Mouse (Mus musculus) lung, embryonic 14.5 days (tissue): ENCODE measurements around the gene Pcolce. TPM values are rescaled to one million over a fixed set of nuclear protein-coding genes. Genes with fewer than 3 reads are reported as not detected.

Experiments
- ATAC-seq: fragments of 200-750 bp; cut with Nextera tagmentation; 2 replicates; pipeline ENCODE4 v1.8.0; 2017; ENCODE audit warnings: mild to moderate bottlenecking, moderate TSS enrichment, moderate library complexity; ENCODE audit not compliant: insufficient read depth
- DNase-seq: peaks from one replicate; pipeline ENCODE4 v3.0.0-alpha.2; 2015
- H3K27ac ChIP-seq: fragments of 300-500 bp; sonication (generic); 2 replicates; pipeline ENCODE4 v1.5.1; 2014; ENCODE audit warnings: low read depth, mild to moderate bottlenecking, moderate library complexity
- H3K27me3 ChIP-seq: fragments of 300-500 bp; sonication (generic); 2 replicates; pipeline ENCODE4 v1.6.1; 2014; ENCODE audit warnings: low read length, control low read depth; ENCODE audit not compliant: insufficient read depth
- H3K36me3 ChIP-seq: fragments of 300-500 bp; sonication (generic); 2 replicates; pipeline ENCODE4 v1.6.1; 2014; ENCODE audit warnings: control low read depth; ENCODE audit not compliant: insufficient read depth
- H3K4me1 ChIP-seq: fragments of 300-500 bp; sonication (generic); 2 replicates; pipeline ENCODE4 v1.6.1; 2014; ENCODE audit warnings: antibody characterized with exemption, control low read depth; ENCODE audit not compliant: insufficient read depth
- H3K4me2 ChIP-seq: fragments of 300-500 bp; sonication (generic); 2 replicates; pipeline ENCODE4 v1.6.1; 2014; ENCODE audit warnings: mild to moderate bottlenecking
- H3K4me3 ChIP-seq: fragments of 300-500 bp; sonication (generic); 2 replicates; pipeline ENCODE4 v1.5.1; 2014; ENCODE audit warnings: low read depth, low read length
- H3K9ac ChIP-seq: fragments of 300-500 bp; sonication (generic); 2 replicates; pipeline ENCODE4 v1.6.1; 2014
- H3K9me3 ChIP-seq: fragments of 300-500 bp; sonication (generic); 2 replicates; pipeline ENCODE4 v1.6.1; 2016; ENCODE audit warnings: low read depth, low read length, control low read depth
- CTCF ChIP-seq: IDR thresholded peaks from 2 replicates; pipeline ENCODE4 v1.5.1; 2016; ENCODE audit warnings: antibody characterized with exemption, low read depth
- WGBS: fragments of 180-500 bp; shearing (Covaris S2); extraction: QIAGEN DNeasy Blood & Tissue Kit; methylation state at CpG from one replicate; pipeline ENCODE4 v1.1.7; 2014; 5-methylcytosine and 5-hydroxymethylcytosine counted together
- polyA plus RNA-seq: library from polyadenylated mRNA; unstranded; fragments of >200 nt; fragmentation: Nextera tagmentation; extraction: Ambion mirVana; gene quantifications from 2 replicates; pipeline ENCODE4 v1.2.1, GENCODE M21; 2014

Gene Pcolce
- polyA plus RNA-seq, 1 experiment from 2014 or later: 148 TPM

GRCm38 (mm10) chr5:137642886-137643285 lies 29.3 kb upstream of the Pcolce start:
- no peaks in the 10 kb centered on the region for H3K9me3 ChIP-seq
- H3K27ac ChIP-seq: no peak overlapping the region
- peaks cover 24% of the 10 kb centered on the region for H3K27me3 ChIP-seq
- H3K4me2 ChIP-seq: no peak overlapping the region
- H3K9ac ChIP-seq: no peak overlapping the region
- H3K4me1 ChIP-seq: no peaks in the 10 kb centered on the region
- TF ChIP-seq CTCF: no peak
- no peak overlapping the region for H3K4me3 ChIP-seq
- ATAC-seq (no peak), DNase-seq (no peak)
- WGBS: 41% methylated on average over 4 of the region's 4 CpGs
- H3K36me3 ChIP-seq: peaks cover 51% of the 10 kb centered on the region

GRCm38 (mm10) chr5:137641054-137641453 lies 27.5 kb upstream of the Pcolce start, which contains the start of gene Sap25:
TSS of gene Sap25 (plus strand) at chr5:137641334.
- H3K4me3 ChIP-seq: no peak within 1 kb of the TSS
- peaks cover 23% of the 10 kb centered on the region for H3K27me3 ChIP-seq
- H3K4me1 ChIP-seq: no peaks in the 10 kb centered on the region
- H3K9ac ChIP-seq: no peak within 1 kb of the TSS
- no peaks in the 10 kb centered on the region for H3K9me3 ChIP-seq
- DNase-seq: no peak
- 84% methylated on average over 19 of the region's 19 CpGs for WGBS
- ATAC-seq: no peak
- no peak within 1 kb of the TSS for H3K27ac ChIP-seq
- peaks cover 69% of the 10 kb centered on the region for H3K36me3 ChIP-seq
- TF ChIP-seq CTCF: peak; percentile 54
- no peak within 1 kb of the TSS for H3K4me2 ChIP-seq

- Histone ChIP-seq H3K9ac (no peak overlapping the region), H3K9me3 (no peaks in the 10 kb centered on the region), H3K4me1 (no peaks in the 10 kb centered on the region), H3K4me3 (no peak overlapping the region), H3K4me2 (no peak overlapping the region), H3K27me3 (peaks cover 8% of the 10 kb centered on the region), H3K27ac (no peak overlapping the region), H3K36me3 (peaks cover 81% of the 10 kb centered on the region)
- DNase-seq (no peak), ATAC-seq (0 out of 2 replicates have a peak, but pooled peaks have one; percentile 14)
- TF ChIP-seq CTCF: no peak
- 68% methylated on average over 7 of the region's 7 CpGs for WGBS
These were observed 25.9 kb upstream of the Pcolce start for GRCm38 (mm10) chr5:137639472-137639871.

- no peak overlapping the region for H3K4me3 ChIP-seq
- 70% methylated on average over 12 of the region's 12 CpGs for WGBS
- ATAC-seq (no peak), DNase-seq (no peak)
- no peaks in the 10 kb centered on the region for H3K9me3 ChIP-seq
- H3K27me3 ChIP-seq: no peaks in the 10 kb centered on the region
- no peak overlapping the region for H3K4me2 ChIP-seq
- H3K27ac ChIP-seq: no peak overlapping the region
- H3K9ac ChIP-seq: no peak overlapping the region
- TF ChIP-seq CTCF: no peak
- H3K4me1 ChIP-seq: peaks cover 20% of the 10 kb centered on the region
- peaks cover 54% of the 10 kb centered on the region for H3K36me3 ChIP-seq
These were observed 20.0 kb upstream of the Pcolce start for GRCm38 (mm10) chr5:137633397-137634084.

GRCm38 (mm10) chr5:137631591-137631990 lies 18.0 kb upstream of the Pcolce start:
- Histone ChIP-seq H3K4me3 (no peak overlapping the region), H3K4me2 (peak overlapping the region; percentile 90), H3K27ac (peak overlapping the region; percentile 68; the same call in 1 of the 2 replicates), H3K4me1 (peaks cover 20% of the 10 kb centered on the region), H3K9ac (peak overlapping the region; percentile 75; the same call in 1 of the 2 replicates), H3K27me3 (no peaks in the 10 kb centered on the region), H3K9me3 (no peaks in the 10 kb centered on the region), H3K36me3 (peaks cover 35% of the 10 kb centered on the region)
- WGBS: 48% methylated on average over 4 of the region's 4 CpGs
- TF ChIP-seq CTCF: no peak
- DNase-seq (no peak), ATAC-seq (no peak)

GRCm38 (mm10) chr5:137631171-137631570 lies 17.6 kb upstream of the Pcolce start:
- ATAC-seq (no peak), DNase-seq (no peak)
- Histone ChIP-seq H3K27ac (peak overlapping the region; percentile 68), H3K36me3 (peaks cover 31% of the 10 kb centered on the region), H3K9ac (peak overlapping the region; percentile 75), H3K4me3 (peak overlapping the region; percentile 94), H3K9me3 (no peaks in the 10 kb centered on the region), H3K4me1 (peaks cover 20% of the 10 kb centered on the region), H3K4me2 (peak overlapping the region; percentile 90), H3K27me3 (no peaks in the 10 kb centered on the region)
- 54% methylated on average over 9 of the region's 9 CpGs for WGBS
- no peak for TF ChIP-seq CTCF

- peaks cover 20% of the 10 kb centered on the region for H3K4me1 ChIP-seq
- no peak for TF ChIP-seq CTCF
- peak overlapping the region; percentile 90 for H3K4me2 ChIP-seq
- no peaks in the 10 kb centered on the region for H3K27me3 ChIP-seq
- 17% methylated on average over 3 of the region's 3 CpGs for WGBS
- H3K9ac ChIP-seq: peak overlapping the region; percentile 75
- H3K9me3 ChIP-seq: no peaks in the 10 kb centered on the region
- peak overlapping the region; percentile 94 for H3K4me3 ChIP-seq
- peak overlapping the region; percentile 68 for H3K27ac ChIP-seq
- no peak for ATAC-seq
- DNase-seq: peak; percentile 51
- peaks cover 26% of the 10 kb centered on the region for H3K36me3 ChIP-seq
These were observed 17.0 kb upstream of the Pcolce start for GRCm38 (mm10) chr5:137630602-137631001.
